Mouse (Mus musculus) hindbrain, postnatal 0 days (tissue): Measurements from ENCODE around the gene Nfatc2ip. TPM values are rescaled to one million over a fixed set of nuclear protein-coding genes. Genes with fewer than 3 reads are reported as not detected.

ENCODE experiments used
- ATAC-seq: fragments of 200-750 bp; cut with Nextera tagmentation; 2 replicates; pipeline ENCODE4 v1.8.0; 2017; ENCODE audit warnings: mild to moderate bottlenecking, moderate TSS enrichment, moderate library complexity
- DNase-seq: peaks from one replicate; pipeline ENCODE4 v3.0.0-alpha.2; 2015; ENCODE audit warnings: low spot score
- H3K27ac ChIP-seq: fragments of 300-500 bp; sonication (generic); 2 replicates; pipeline ENCODE4 v1.5.1; 2014; ENCODE audit warnings: mild to moderate bottlenecking
- H3K27me3 ChIP-seq: fragments of 300-500 bp; sonication (generic); 2 replicates; pipeline ENCODE4 v1.6.1; 2014; ENCODE audit warnings: low read length, mixed read lengths; ENCODE audit not compliant: insufficient read depth
- H3K36me3 ChIP-seq: fragments of 300-500 bp; sonication (generic); 2 replicates; pipeline ENCODE4 v1.6.1; 2014; ENCODE audit warnings: low read length, mixed read lengths; ENCODE audit not compliant: insufficient read depth
- H3K4me1 ChIP-seq: fragments of 300-500 bp; sonication (generic); 2 replicates; pipeline ENCODE4 v1.6.1; 2014; ENCODE audit warnings: antibody characterized with exemption, low read length, mixed read lengths; ENCODE audit not compliant: insufficient read depth
- H3K4me2 ChIP-seq: fragments of 300-500 bp; sonication (generic); 2 replicates; pipeline ENCODE4 v1.6.1; 2014; ENCODE audit warnings: low read depth, mild to moderate bottlenecking, low read length, moderate library complexity, mixed read lengths
- H3K4me3 ChIP-seq: fragments of 300-500 bp; sonication (generic); 2 replicates; pipeline ENCODE4 v1.5.1; 2014; ENCODE audit warnings: low read length
- H3K9ac ChIP-seq: fragments of 300-500 bp; sonication (generic); replicated peaks from 2 replicates; pipeline ENCODE4 v1.6.1; 2014; ENCODE audit warnings: mild to moderate bottlenecking, low read length, moderate library complexity, mixed read lengths
- H3K9me3 ChIP-seq: fragments of 300-500 bp; sonication (generic); 2 replicates; pipeline ENCODE4 v1.6.1; 2016; ENCODE audit warnings: low read length, mixed read lengths
- CTCF ChIP-seq: IDR thresholded peaks from 2 replicates; pipeline ENCODE4 v1.5.1; 2016; ENCODE audit warnings: antibody characterized with exemption, control low read depth, low read depth
- WGBS: fragments of 180-500 bp; shearing (Covaris S2); extraction: QIAGEN DNeasy Blood & Tissue Kit; methylation state at CpG from one replicate; pipeline ENCODE4 v1.1.7; 2014; 5-methylcytosine and 5-hydroxymethylcytosine counted together
- microRNA-seq, 2 experiments: library from miRNA; unstranded; fragments of <30 nt; microRNA quantifications; one replicate each; pipeline ENCODE4; 2016
- polyA plus RNA-seq: library from polyadenylated mRNA; unstranded; fragments of >200 nt; fragmentation: Nextera tagmentation; extraction: Ambion mirVana; gene quantifications from 2 replicates; pipeline ENCODE4 v1.2.1, GENCODE M21; 2015
- total RNA-seq: library from RNA; depleted of rRNA; stranded (reverse); fragments of >200 nt; gene quantifications from 2 replicates; pipeline ENCODE4 v1.2.3, GENCODE M21; 2014; rRNA removed

The Nfatc2ip gene
- total and polyA plus RNA-seq, 2 experiments from 2014 or later: 2.9 to 6.4 TPM

- Histone ChIP-seq H3K27me3 (no peaks in the 10 kb centered on the region), H3K36me3 (no peaks in the 10 kb centered on the region), H3K4me2 (no peak overlapping the region), H3K4me1 (no peaks in the 10 kb centered on the region), H3K9me3 (no peaks in the 10 kb centered on the region), H3K4me3 (no peak overlapping the region), H3K27ac (no peak overlapping the region), H3K9ac (no peak overlapping the region)
- ATAC-seq (no peak), DNase-seq (no peak)
- no peak for TF ChIP-seq CTCF
- WGBS: 58% methylated on average over 3 of the region's 3 CpGs
Observed at GRCm38 (mm10) chr7:126345969-126346368, 50.6 kb downstream of the Nfatc2ip start.

GRCm38 (mm10) chr7:126345557-126345956 lies 51.0 kb downstream of the Nfatc2ip start:
- Histone ChIP-seq H3K27me3 (no peaks in the 10 kb centered on the region), H3K4me3 (no peak overlapping the region), H3K4me1 (no peaks in the 10 kb centered on the region), H3K27ac (no peak overlapping the region), H3K9me3 (no peaks in the 10 kb centered on the region), H3K36me3 (no peaks in the 10 kb centered on the region), H3K9ac (no peak overlapping the region), H3K4me2 (no peak overlapping the region)
- ATAC-seq (no peak), DNase-seq (no peak)
- no peak for TF ChIP-seq CTCF
- WGBS: 68% methylated on average over 3 of the region's 3 CpGs

GRCm38 (mm10) chr7:126340896-126341295 lies 55.6 kb downstream of the Nfatc2ip start:
- H3K27me3 ChIP-seq: no peaks in the 10 kb centered on the region
- no peak overlapping the region for H3K9ac ChIP-seq
- ATAC-seq: no peak
- no peak overlapping the region for H3K4me2 ChIP-seq
- WGBS: 46% methylated on average over 6 of the region's 6 CpGs
- H3K4me3 ChIP-seq: no peak overlapping the region
- H3K9me3 ChIP-seq: no peaks in the 10 kb centered on the region
- H3K4me1 ChIP-seq: no peaks in the 10 kb centered on the region
- no peak overlapping the region for H3K27ac ChIP-seq
- no peaks in the 10 kb centered on the region for H3K36me3 ChIP-seq
- TF ChIP-seq CTCF: no peak
- DNase-seq: no peak

- Histone ChIP-seq H3K4me1 (no peaks in the 10 kb centered on the region), H3K4me3 (no peak overlapping the region), H3K9me3 (no peaks in the 10 kb centered on the region), H3K9ac (no peak overlapping the region), H3K36me3 (no peaks in the 10 kb centered on the region), H3K4me2 (no peak overlapping the region), H3K27ac (no peak overlapping the region), H3K27me3 (no peaks in the 10 kb centered on the region)
- ATAC-seq (no peak), DNase-seq (no peak)
- whole genome bisulfite sequencing: 70% methylated on average over 6 of the region's 6 CpGs
- TF ChIP-seq CTCF: no peak
Observed at GRCm38 (mm10) chr7:126340206-126340618, 56.3 kb downstream of the Nfatc2ip start.

GRCm38 (mm10) chr7:126339521-126339971 lies 57.0 kb downstream of the Nfatc2ip start:
- Histone ChIP-seq H3K9ac (no peak overlapping the region), H3K27ac (no peak overlapping the region), H3K4me1 (no peaks in the 10 kb centered on the region), H3K36me3 (no peaks in the 10 kb centered on the region), H3K9me3 (no peaks in the 10 kb centered on the region), H3K27me3 (no peaks in the 10 kb centered on the region), H3K4me2 (no peak overlapping the region), H3K4me3 (no peak overlapping the region)
- no peak for ATAC-seq
- DNase-seq: no peak
- WGBS: 67% methylated on average over 8 of the region's 8 CpGs
- no peak for TF ChIP-seq CTCF

GRCm38 (mm10) chr7:126338906-126339305 lies 57.6 kb downstream of the Nfatc2ip start:
- DNase-seq: no peak
- WGBS: 79% methylated on average over 8 of the region's 8 CpGs
- no peaks in the 10 kb centered on the region for H3K9me3 ChIP-seq
- H3K9ac ChIP-seq: no peak overlapping the region
- no peaks in the 10 kb centered on the region for H3K36me3 ChIP-seq
- no peak overlapping the region for H3K4me2 ChIP-seq
- no peak for ATAC-seq
- H3K27me3 ChIP-seq: no peaks in the 10 kb centered on the region
- no peak overlapping the region for H3K4me3 ChIP-seq
- no peak overlapping the region for H3K27ac ChIP-seq
- no peaks in the 10 kb centered on the region for H3K4me1 ChIP-seq
- no peak for TF ChIP-seq CTCF

GRCm38 (mm10) chr7:126335556-126335955 lies 61.0 kb downstream of the Nfatc2ip start:
- H3K27ac ChIP-seq: no peak overlapping the region
- ATAC-seq: no peak
- no peaks in the 10 kb centered on the region for H3K36me3 ChIP-seq
- H3K27me3 ChIP-seq: no peaks in the 10 kb centered on the region
- DNase-seq: no peak
- H3K4me1 ChIP-seq: no peaks in the 10 kb centered on the region
- no peaks in the 10 kb centered on the region for H3K9me3 ChIP-seq
- no peak overlapping the region for H3K4me3 ChIP-seq
- WGBS: 90% methylated on average over 1 of the region's 1 CpGs
- peak; percentile 46 for TF ChIP-seq CTCF
- H3K9ac ChIP-seq: no peak overlapping the region
- no peak overlapping the region for H3K4me2 ChIP-seq

Small RNAs within 50 kb of the gene (microRNA-seq; reads per million reads assigned to microRNA genes)
- 0 to 0.18 reads per million in 2 experiments for gene Mir7058

Other genes starting within 250 kb of the Nfatc2ip start
- gene Xpo6, start 196.2 kb downstream of the Nfatc2ip start, total RNA-seq: 124 and 147 TPM in 2 replicates
- gene Xpo6, start 196.2 kb downstream of the Nfatc2ip start, polyA plus RNA-seq: 41.8 and 45.4 TPM in 2 replicates
- 530 and 565 TPM in 2 replicates for gene Sbk1, start 124.1 kb downstream of the Nfatc2ip start, total RNA-seq
- gene Sbk1, start 124.1 kb downstream of the Nfatc2ip start, polyA plus RNA-seq: 138 and 161 TPM in 2 replicates
- gene Lat, start 27.2 kb downstream of the Nfatc2ip start, total RNA-seq: 0.37 TPM in 1 of 2 replicates, not detected in the other
- 0.96 and 1.1 TPM in 2 replicates for gene Lat, start 27.2 kb downstream of the Nfatc2ip start, polyA plus RNA-seq
- 102 and 125 TPM in 2 replicates for gene Spns1, start 19.3 kb downstream of the Nfatc2ip start, total RNA-seq
- 80.9 and 83.7 TPM in 2 replicates for gene Spns1, start 19.3 kb downstream of the Nfatc2ip start, polyA plus RNA-seq
- gene Cd19, start 18.2 kb upstream of the Nfatc2ip start, total RNA-seq: 0.16 TPM in 1 of 2 replicates, not detected in the other
- gene Cd19, start 18.2 kb upstream of the Nfatc2ip start, polyA plus RNA-seq: 0.05 TPM in 1 of 2 replicates, not detected in the other
- 22.2 and 22.5 TPM in 2 replicates for gene Rabep2, start 32.0 kb upstream of the Nfatc2ip start, total RNA-seq
- 19.2 TPM in 2 replicates for gene Rabep2, start 32.0 kb upstream of the Nfatc2ip start, polyA plus RNA-seq
- gene Atp2a1, start 66.4 kb upstream of the Nfatc2ip start, total RNA-seq: 0.99 and 5.4 TPM in 2 replicates
- 0.40 and 0.68 TPM in 2 replicates for gene Atp2a1, start 66.4 kb upstream of the Nfatc2ip start, polyA plus RNA-seq
- 34.1 and 41.1 TPM in 2 replicates for gene Sh2b1, start 78.7 kb upstream of the Nfatc2ip start, total RNA-seq
- gene Sh2b1, start 78.7 kb upstream of the Nfatc2ip start, polyA plus RNA-seq: 50.4 and 54.5 TPM in 2 replicates
- 62.5 and 66.1 TPM in 2 replicates for gene Tufm, start 90.6 kb upstream of the Nfatc2ip start, total RNA-seq
- 106 TPM in 2 replicates for gene Tufm, start 90.6 kb upstream of the Nfatc2ip start, polyA plus RNA-seq
- 71.1 and 72.3 TPM in 2 replicates for gene Atxn2l, start 106.7 kb upstream of the Nfatc2ip start, total RNA-seq
- gene Atxn2l, start 106.7 kb upstream of the Nfatc2ip start, polyA plus RNA-seq: 45.9 and 54.0 TPM in 2 replicates
- 112 and 118 TPM in 2 replicates for gene Eif3c, start 169.7 kb upstream of the Nfatc2ip start, total RNA-seq
- 198 and 204 TPM in 2 replicates for gene Eif3c, start 169.7 kb upstream of the Nfatc2ip start, polyA plus RNA-seq
- gene Apobr, start 188.2 kb upstream of the Nfatc2ip start, total RNA-seq: 0.25 and 6.3 TPM in 2 replicates
- gene Apobr, start 188.2 kb upstream of the Nfatc2ip start, polyA plus RNA-seq: 0.47 and 0.50 TPM in 2 replicates
- gene Cln3, start 189.1 kb upstream of the Nfatc2ip start, total RNA-seq: 27.7 and 34.2 TPM in 2 replicates
- gene Cln3, start 189.1 kb upstream of the Nfatc2ip start, polyA plus RNA-seq: 22.3 and 25.1 TPM in 2 replicates
- 0.94 TPM in 1 of 2 replicates, not detected in the other for gene Il27, start 198.2 kb upstream of the Nfatc2ip start, total RNA-seq
- not detected in 2 replicates for gene Il27, start 198.2 kb upstream of the Nfatc2ip start, polyA plus RNA-seq
- gene Nupr1, start 234.1 kb upstream of the Nfatc2ip start, total RNA-seq: 5.9 and 6.7 TPM in 2 replicates
- 19.1 and 19.5 TPM in 2 replicates for gene Nupr1, start 234.1 kb upstream of the Nfatc2ip start, polyA plus RNA-seq